Mouse (Mus musculus) MEL (cell line): ENCODE measurements around the gene Wdr19.

Experiments used
- CTCF ChIP-seq, 3 experiments: IDR thresholded peaks in 2 of 3; conservative IDR thresholded peaks in 1 of 3; 2 replicates each; pipeline ENCODE4 v1.5.1; 2011 to 2012; ENCODE audit warnings: low read length in 3 of 3, low read depth in 2 of 3, mild to moderate bottlenecking in 2 of 3, improper control_type of control experiment in 1 of 3, inconsistent platforms in 1 of 3, mixed read lengths in 1 of 3, moderate library complexity in 1 of 3; ENCODE audit not compliant: control insufficient read depth in 1 of 3, insufficient read depth in 1 of 3, poor library complexity in 1 of 3, severe bottlenecking in 1 of 3
- EP300 ChIP-seq, 2 experiments: IDR thresholded peaks; 2 replicates each; pipeline ENCODE4 v1.6.1; 2011; ENCODE audit warnings: improper control_type of control experiment in 2 of 2, low read length in 2 of 2, low read depth in 1 of 2, mild to moderate bottlenecking in 1 of 2
- GABPA ChIP-seq: IDR thresholded peaks from 2 replicates; pipeline ENCODE4 v1.6.1; 2012; ENCODE audit warnings: low read depth, mild to moderate bottlenecking, inconsistent platforms, low read length, improper control_type of control experiment, moderate library complexity
- HCFC1 ChIP-seq: IDR thresholded peaks from 2 replicates; pipeline ENCODE4 v1.6.1; 2012; ENCODE audit warnings: low read depth, mild to moderate bottlenecking, inconsistent platforms, low read length, improper control_type of control experiment, moderate library complexity
- POLR2A ChIP-seq, 2 experiments: IDR thresholded peaks; 2 replicates each; pipeline ENCODE4 v1.6.1; 2011 to 2012; ENCODE audit warnings: low read length in 2 of 2, mild to moderate bottlenecking in 2 of 2, control low read depth in 1 of 2, improper control_type of control experiment in 1 of 2, low read depth in 1 of 2, moderate library complexity in 1 of 2; ENCODE audit not compliant: control insufficient read depth in 1 of 2, insufficient read depth in 1 of 2, poor library complexity in 1 of 2

GRCm38 (mm10) chr5:65163489-65164092 lies 35.9 kb upstream of the Wdr19 start:
- TF ChIP-seq EP300 (IDR thresholded peaks at IDR 0.05; ENCODE audit: low read depth in 1 of 2, low read length in 2 of 2) (no peak), GABPA (no peak), CTCF (IDR thresholded peaks at IDR 0.05 in 2 of 3, conservative IDR thresholded peaks at IDR 0.05 in 1 of 3; ENCODE audit: control insufficient read depth in 1 of 3, insufficient read depth in 1 of 3, low read depth in 2 of 3, low read length in 3 of 3, poor library complexity in 1 of 3, severe bottlenecking in 1 of 3) (no peak), POLR2A (IDR thresholded peaks at IDR 0.05; ENCODE audit: control insufficient read depth in 1 of 2, insufficient read depth in 1 of 2, low read depth in 1 of 2, low read length in 2 of 2, poor library complexity in 1 of 2) (no peak), HCFC1 (no peak)
